Mouse (Mus musculus) hindbrain, embryonic 15.5 days (tissue): ENCODE measurements around the gene Prps1. TPM values are rescaled to one million over a fixed set of nuclear protein-coding genes. Genes with fewer than 3 reads are reported as not detected.
"Not testable (repeated sequence)": the region's sequence is repeated elsewhere in the genome, so short reads cannot be mapped to it uniquely, and the experiment has no call there.

ENCODE experiments used
- ATAC-seq: fragments of 200-750 bp; cut with Nextera tagmentation; 2 replicates; pipeline ENCODE4 v1.8.0; 2017; ENCODE audit warnings: low read depth, moderate number of reproducible peaks, moderate TSS enrichment; ENCODE audit not compliant: low FRiP score
- H3K27ac ChIP-seq: fragments of 300-500 bp; sonication (generic); replicated peaks from 2 replicates; pipeline ENCODE4 v1.5.1; 2015; ENCODE audit warnings: mild to moderate bottlenecking, inconsistent platforms
- H3K27me3 ChIP-seq: fragments of 300-500 bp; sonication (generic); 2 replicates; pipeline ENCODE4 v1.6.1; 2015; ENCODE audit warnings: control low read depth, inconsistent platforms
- H3K36me3 ChIP-seq: fragments of 300-500 bp; sonication (generic); 2 replicates; pipeline ENCODE4 v1.6.1; 2015; ENCODE audit warnings: control low read depth, inconsistent platforms
- H3K4me1 ChIP-seq: fragments of 300-500 bp; sonication (generic); replicated peaks from 2 replicates; pipeline ENCODE4 v1.6.1; 2015; ENCODE audit warnings: control low read depth, inconsistent platforms
- H3K4me2 ChIP-seq: fragments of 300-500 bp; sonication (generic); 2 replicates; pipeline ENCODE4 v1.6.1; 2015; ENCODE audit warnings: moderate library complexity, mild to moderate bottlenecking, inconsistent platforms
- H3K4me3 ChIP-seq: fragments of 300-500 bp; sonication (generic); 2 replicates; pipeline ENCODE4 v1.5.1; 2015; ENCODE audit warnings: mild to moderate bottlenecking, inconsistent platforms
- H3K9ac ChIP-seq: fragments of 300-500 bp; sonication (generic); 2 replicates; pipeline ENCODE4 v1.6.1; 2015; ENCODE audit warnings: inconsistent platforms
- H3K9me3 ChIP-seq: fragments of 300-500 bp; sonication (generic); 2 replicates; pipeline ENCODE4 v1.6.1; 2016; ENCODE audit warnings: control low read depth, inconsistent platforms
- WGBS: fragments of 180-500 bp; shearing (Covaris S2); methylation state at CpG from one replicate; pipeline ENCODE4 v1.1.7; 2015; 5-methylcytosine and 5-hydroxymethylcytosine counted together
- polyA plus RNA-seq: library from polyadenylated mRNA; unstranded; fragments of >200 nt; fragmentation: Nextera tagmentation; extraction: Ambion mirVana; gene quantifications from 2 replicates; pipeline ENCODE4 v1.2.1, GENCODE M21; 2015

Gene Prps1
- polyA plus RNA-seq, 1 experiment from 2014 or later: 84.5 TPM

- no peak overlapping the region for H3K9ac ChIP-seq
- no peak overlapping the region for H3K27ac ChIP-seq
- WGBS: 43% methylated on average over 15 of the region's 15 CpGs
- no peak overlapping the region for H3K4me2 ChIP-seq
- H3K27me3 ChIP-seq: 0 out of 2 replicates have a peak, but pooled peaks cover 6% of the 10 kb centered on the region
- H3K9me3 ChIP-seq: no peaks in the 10 kb centered on the region
- no peak overlapping the region for H3K4me3 ChIP-seq
- ATAC-seq: 0 out of 2 replicates have a peak, but pooled peaks have one; percentile 45
- no peaks in the 10 kb centered on the region for H3K36me3 ChIP-seq
- H3K4me1 ChIP-seq: peaks cover under 1% of the 10 kb centered on the region; the same call in 1 of the 2 replicates
Observed at GRCm38 (mm10) chrX:140505497-140506238, 49.3 kb downstream of the Prps1 start.

- ATAC-seq: no peak
- peaks cover 10% of the 10 kb centered on the region for H3K4me1 ChIP-seq
- H3K27ac ChIP-seq: no peak overlapping the region
- H3K9me3 ChIP-seq: no peaks in the 10 kb centered on the region
- 0 out of 2 replicates have a peak, but pooled peaks cover 2% of the 10 kb centered on the region for H3K27me3 ChIP-seq
- 66% methylated on average over 6 of the region's 6 CpGs for WGBS
- no peak overlapping the region for H3K4me3 ChIP-seq
- H3K4me2 ChIP-seq: no peak overlapping the region
- H3K9ac ChIP-seq: no peak overlapping the region
- no peaks in the 10 kb centered on the region for H3K36me3 ChIP-seq
Observed at GRCm38 (mm10) chrX:140506436-140507180, 50.2 kb downstream of the Prps1 start.

GRCm38 (mm10) chrX:140507377-140507776 lies 51.0 kb downstream of the Prps1 start:
- Histone ChIP-seq H3K4me2 (no peak overlapping the region), H3K4me3 (no peak overlapping the region), H3K27me3 (peaks cover 2% of the 10 kb centered on the region; the same call in 1 of the 2 replicates), H3K36me3 (no peaks in the 10 kb centered on the region), H3K27ac (no peak overlapping the region), H3K9ac (no peak overlapping the region), H3K4me1 (peaks cover 10% of the 10 kb centered on the region), H3K9me3 (no peaks in the 10 kb centered on the region)
- 75% methylated on average over 1 of the region's 1 CpGs for WGBS
- ATAC-seq: no peak

DNA sequence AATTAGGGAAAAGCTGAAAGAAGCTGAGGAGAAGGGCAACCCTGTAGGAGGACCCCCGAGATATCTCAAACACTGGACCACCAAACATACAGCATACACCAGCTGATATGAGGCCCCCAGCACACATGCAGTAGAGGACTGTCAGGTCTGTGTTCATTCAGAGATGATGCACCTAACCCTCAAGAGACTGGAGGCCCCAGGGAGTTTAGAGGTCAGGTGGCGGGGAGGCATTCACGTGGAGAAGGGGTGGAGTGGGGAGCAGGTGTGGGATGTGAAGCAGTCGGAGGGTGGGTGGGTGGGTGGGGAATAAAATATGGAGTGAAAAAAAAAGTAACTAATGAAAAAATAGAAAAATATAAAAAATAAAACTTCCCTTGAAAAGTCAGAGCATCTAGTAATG lies 52.4 kb downstream of the Prps1 start:
- not testable (repeated sequence) for H3K27me3 ChIP-seq, H3K27ac ChIP-seq, H3K36me3 ChIP-seq, H3K9ac ChIP-seq, H3K9me3 ChIP-seq, H3K4me3 ChIP-seq, ATAC-seq, H3K4me2 ChIP-seq
- 69% methylated on average over 4 of the region's 4 CpGs for WGBS
- H3K4me1 ChIP-seq: peaks cover 10% of the 10 kb centered on the region

DNA sequence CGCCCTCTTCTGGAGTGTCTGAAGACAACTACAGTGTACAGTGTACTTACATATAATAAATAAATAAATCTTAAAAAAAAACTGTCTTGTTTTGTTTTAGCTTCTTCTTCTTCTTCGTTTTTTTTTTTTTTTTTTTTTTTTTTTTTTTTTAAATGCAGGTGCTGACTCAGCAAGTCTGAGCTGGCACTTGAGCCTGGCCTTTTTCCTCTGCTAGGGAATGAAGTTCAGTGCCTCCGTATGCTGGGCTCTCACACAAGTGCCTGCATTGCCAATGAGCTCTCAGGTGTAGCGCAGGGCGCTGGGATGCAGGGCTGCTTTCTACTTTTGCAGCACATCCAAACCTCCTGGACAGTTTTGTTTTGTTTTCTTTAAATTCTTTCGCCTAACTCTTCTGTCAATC lies 53.4 kb downstream of the Prps1 start:
- Histone ChIP-seq H3K9ac (no peak overlapping the region), H3K4me3 (no peak overlapping the region), H3K36me3 (no peaks in the 10 kb centered on the region), H3K27me3 (peaks cover 8% of the 10 kb centered on the region; the same call in 1 of the 2 replicates), H3K4me1 (peaks cover 10% of the 10 kb centered on the region), H3K27ac (no peak overlapping the region), H3K9me3 (no peaks in the 10 kb centered on the region), H3K4me2 (no peak overlapping the region)
- WGBS: 61% methylated on average over 6 of the region's 6 CpGs
- ATAC-seq: no peak

DNA sequence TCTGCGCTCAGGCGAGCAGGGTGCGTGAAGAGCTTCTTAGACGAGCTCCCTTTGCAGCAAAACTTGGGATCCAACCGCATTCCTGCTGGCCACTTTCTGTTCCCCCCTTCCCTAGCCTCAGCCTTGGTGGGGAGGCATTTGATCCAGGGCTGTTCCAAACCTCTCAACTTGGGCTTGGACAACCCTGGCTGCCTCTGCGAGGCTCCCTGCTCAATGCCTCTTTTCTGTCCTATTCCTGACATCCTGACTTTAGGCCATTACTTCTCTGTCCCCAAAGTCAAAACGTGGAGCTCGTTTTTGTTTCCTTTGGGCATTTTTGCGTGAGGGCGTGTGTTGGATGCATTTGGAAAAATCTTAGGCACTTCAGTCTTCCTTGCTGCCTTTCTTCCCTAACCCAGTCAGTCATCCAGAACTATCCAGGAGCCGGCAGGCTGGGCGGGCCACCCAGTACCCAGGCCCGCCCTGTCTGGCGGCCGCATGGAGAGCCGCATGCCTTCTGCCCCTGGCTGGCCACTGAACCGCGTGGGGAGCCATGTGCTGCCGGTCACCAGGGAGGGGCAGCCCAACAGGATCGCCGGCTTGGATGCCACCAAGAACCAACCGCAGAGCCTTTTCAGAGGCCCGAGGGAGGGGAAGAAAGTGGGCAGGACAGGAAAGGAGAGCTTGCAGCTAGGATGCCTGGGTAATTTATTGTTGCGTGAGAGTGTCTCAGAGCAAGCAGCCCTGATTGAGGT lies 54.5 kb downstream of the Prps1 start:
- peak overlapping the region; percentile 19; the same call in 1 of the 2 replicates for H3K4me3 ChIP-seq
- no peaks in the 10 kb centered on the region for H3K9me3 ChIP-seq
- WGBS: 43% methylated on average over 24 of the region's 24 CpGs
- H3K4me2 ChIP-seq: peak overlapping the region; percentile 50
- H3K4me1 ChIP-seq: peaks cover 10% of the 10 kb centered on the region
- no peaks in the 10 kb centered on the region for H3K36me3 ChIP-seq
- ATAC-seq: peak; percentile 48; the same call in 1 of the 2 replicates
- H3K27ac ChIP-seq: no peak overlapping the region
- no peak overlapping the region for H3K9ac ChIP-seq
- H3K27me3 ChIP-seq: peaks cover 8% of the 10 kb centered on the region; the same call in 1 of the 2 replicates

DNA sequence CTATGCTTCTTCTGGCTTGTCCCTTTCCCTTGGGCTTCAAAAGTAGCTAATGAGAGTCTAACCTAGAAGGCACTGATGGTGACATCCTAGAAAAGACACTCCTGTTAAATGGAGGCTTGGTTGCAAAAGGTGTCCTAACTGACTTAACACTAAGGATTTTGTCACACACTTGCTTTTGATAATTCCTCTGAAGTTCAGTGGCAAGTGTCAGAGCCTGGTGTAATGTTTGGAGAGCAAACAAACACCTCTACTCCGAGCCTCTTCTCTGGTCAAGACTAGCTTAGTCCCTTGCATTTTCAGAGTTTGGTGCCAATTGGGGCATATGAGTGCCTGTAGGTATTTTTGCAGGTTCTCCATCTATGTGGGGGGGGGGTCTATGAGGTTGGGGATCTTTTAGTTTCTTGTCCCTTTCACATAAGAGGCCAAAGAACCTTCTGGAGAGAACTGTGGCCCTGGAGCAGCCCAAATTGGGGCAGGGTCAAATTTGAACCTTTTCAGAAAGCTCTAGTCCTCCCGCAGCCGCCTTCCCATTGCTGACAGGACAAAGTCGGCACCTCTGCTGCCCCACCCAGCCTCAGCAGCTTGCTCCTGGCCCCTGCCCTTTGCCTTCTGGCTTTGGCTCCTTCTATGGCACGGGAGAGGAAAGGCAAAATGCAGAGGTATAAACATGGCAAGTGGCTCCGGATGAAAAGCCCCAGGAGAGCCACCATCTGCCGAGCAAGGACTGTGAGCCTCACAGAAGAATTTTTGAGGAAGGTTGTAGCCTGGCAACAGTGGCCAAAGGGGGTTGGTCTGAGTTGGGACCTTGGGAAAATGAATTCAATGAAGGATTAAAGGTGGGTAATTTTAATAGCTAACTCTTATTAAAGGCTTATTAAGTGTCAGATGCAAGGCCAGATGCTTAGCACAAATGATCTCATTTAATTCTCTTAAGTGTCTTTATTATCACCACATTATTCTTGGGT lies 55.6 kb downstream of the Prps1 start:
- Histone ChIP-seq H3K4me1 (peaks cover 10% of the 10 kb centered on the region), H3K4me2 (no peak overlapping the region), H3K27me3 (peaks cover 6% of the 10 kb centered on the region; the same call in 1 of the 2 replicates), H3K36me3 (no peaks in the 10 kb centered on the region), H3K4me3 (no peak overlapping the region), H3K27ac (no peak overlapping the region), H3K9me3 (no peaks in the 10 kb centered on the region), H3K9ac (no peak overlapping the region)
- WGBS: 38% methylated on average over 7 of the region's 7 CpGs
- no peak for ATAC-seq

GRCm38 (mm10) chrX:140513379-140513778 lies 57.0 kb downstream of the Prps1 start:
- peaks cover 14% of the 10 kb centered on the region for H3K27me3 ChIP-seq
- 93% methylated on average over 2 of the region's 2 CpGs for WGBS
- no peaks in the 10 kb centered on the region for H3K36me3 ChIP-seq
- H3K4me1 ChIP-seq: peaks cover 10% of the 10 kb centered on the region
- H3K9me3 ChIP-seq: no peaks in the 10 kb centered on the region
- H3K27ac ChIP-seq: no peak overlapping the region
- no peak overlapping the region for H3K4me2 ChIP-seq
- H3K9ac ChIP-seq: no peak overlapping the region
- no peak for ATAC-seq
- H3K4me3 ChIP-seq: no peak overlapping the region

GRCm38 (mm10) chrX:140518351-140518750 lies 61.9 kb downstream of the Prps1 start:
- no peak overlapping the region for H3K4me3 ChIP-seq
- H3K9ac ChIP-seq: no peak overlapping the region
- no peak for ATAC-seq
- H3K27me3 ChIP-seq: peaks cover 19% of the 10 kb centered on the region
- H3K4me1 ChIP-seq: no peaks in the 10 kb centered on the region
- H3K9me3 ChIP-seq: no peaks in the 10 kb centered on the region
- WGBS: 87% methylated on average over 8 of the region's 8 CpGs
- no peak overlapping the region for H3K4me2 ChIP-seq
- H3K36me3 ChIP-seq: no peaks in the 10 kb centered on the region
- no peak overlapping the region for H3K27ac ChIP-seq

- H3K4me1 ChIP-seq: no peaks in the 10 kb centered on the region
- H3K4me2 ChIP-seq: peak overlapping the region; percentile 51
- no peak overlapping the region for H3K27ac ChIP-seq
- 18% methylated on average over 25 of the region's 25 CpGs for WGBS
- no peak overlapping the region for H3K9ac ChIP-seq
- H3K36me3 ChIP-seq: no peaks in the 10 kb centered on the region
- no peaks in the 10 kb centered on the region for H3K9me3 ChIP-seq
- peak overlapping the region; percentile 19; the same call in 1 of the 2 replicates for H3K4me3 ChIP-seq
- H3K27me3 ChIP-seq: peaks cover 16% of the 10 kb centered on the region; the same call in 1 of the 2 replicates
- ATAC-seq: peak; percentile 89
Observed at GRCm38 (mm10) chrX:140520146-140521102, 64.0 kb downstream of the Prps1 start.
